Mouse (Mus musculus) kidney, postnatal 10 days (tissue): ENCODE data around the gene 2900011O08Rik.

Source experiments
- DNase-seq: peaks from one replicate; pipeline ENCODE4 v3.0.0; 2021; ENCODE audit warnings: mixed read lengths

The 2900011O08Rik gene

GRCm38 (mm10) chr16:14143298-14143697 is 156.9 kb downstream of the 2900011O08Rik start:
- DNase-seq: no peak

- no peak for DNase-seq
Observed at GRCm38 (mm10) chr16:14147712-14148111, 161.3 kb downstream of the 2900011O08Rik start.
